Mouse (Mus musculus): ENCODE results near the gene Senp3. TPM values are rescaled to one million over a fixed set of nuclear protein-coding genes. Genes with fewer than 3 reads are reported as not detected.
"Not testable (repeated sequence)": the region's sequence is repeated elsewhere in the genome, so short reads cannot be mapped to it uniquely, and the experiment has no call there.

Gene Senp3
- polyA plus RNA-seq, 1 experiment from 2014 or later, result 149 TPM

- H3K27me3 ChIP-seq (ENCODE audit: low read depth, poor library complexity, severe bottlenecking), result no peaks in the 10 kb centered on the region
- peak; percentile 33 for DNase-seq (ENCODE audit: low spot score)
- peak overlapping the region; percentile 79 for H3K27ac ChIP-seq
- peaks cover 92% of the 10 kb centered on the region for H3K36me3 ChIP-seq
- H3K4me3 ChIP-seq, result peak overlapping the region; percentile 26; the same call in 1 of the 2 replicates
- H3K4me1 ChIP-seq, result peaks cover 35% of the 10 kb centered on the region
- H3K9me3 ChIP-seq (replicated peaks), result no peaks in the 10 kb centered on the region
- 41% methylated on average over 9 of the region's 9 CpGs for WGBS
Measured at GRCm38 (mm10) chr11:69654760-69655159, 27.1 kb downstream of the Senp3 start.

- Histone ChIP-seq H3K4me3 (no peak overlapping the region), H3K36me3 (peaks cover 94% of the 10 kb centered on the region), H3K9me3 (replicated peaks) (no peaks in the 10 kb centered on the region), H3K27me3 (ENCODE audit: low read depth, poor library complexity, severe bottlenecking) (no peaks in the 10 kb centered on the region), H3K27ac (no peak overlapping the region), H3K4me1 (peaks cover 35% of the 10 kb centered on the region)
- DNase-seq (ENCODE audit: low spot score), result no peak
- WGBS, result 83% methylated on average over 5 of the region's 5 CpGs
Measured at GRCm38 (mm10) chr11:69653399-69653798, 28.5 kb downstream of the Senp3 start.

GRCm38 (mm10) chr11:69645860-69646259, 36.0 kb downstream of the Senp3 start:
- Histone ChIP-seq H3K27me3 (ENCODE audit: low read depth, poor library complexity, severe bottlenecking) (no peaks in the 10 kb centered on the region), H3K4me1 (no peaks in the 10 kb centered on the region), H3K27ac (no peak overlapping the region), H3K4me3 (no peak overlapping the region), H3K9me3 (replicated peaks) (no peaks in the 10 kb centered on the region), H3K36me3 (peaks cover 98% of the 10 kb centered on the region)
- DNase-seq (ENCODE audit: low spot score), result no peak
- WGBS, result 95% methylated on average over 5 of the region's 5 CpGs

- Histone ChIP-seq H3K36me3 (peaks cover 55% of the 10 kb centered on the region), H3K27ac (no peak overlapping the region), H3K9me3 (replicated peaks) (no peaks in the 10 kb centered on the region), H3K27me3 (ENCODE audit: low read depth, poor library complexity, severe bottlenecking) (no peaks in the 10 kb centered on the region), H3K4me1 (peaks cover 27% of the 10 kb centered on the region), H3K4me3 (no peak overlapping the region)
- 98% methylated on average over 3 of the region's 3 CpGs for WGBS
- DNase-seq (ENCODE audit: low spot score), result no peak
Measured at GRCm38 (mm10) chr11:69635471-69635870, 46.4 kb downstream of the Senp3 start.

GRCm38 (mm10) chr11:69633128-69633866, 48.6 kb downstream of the Senp3 start:
- H3K4me3 ChIP-seq, result peak overlapping the region; percentile 100
- WGBS, result under 1% methylated on average over 50 of the region's 50 CpGs
- H3K27ac ChIP-seq, result peak overlapping the region; percentile 99
- H3K36me3 ChIP-seq, result peaks cover 33% of the 10 kb centered on the region
- no peak for DNase-seq (ENCODE audit: low spot score)
- peaks cover 27% of the 10 kb centered on the region for H3K4me1 ChIP-seq
- H3K9me3 ChIP-seq (replicated peaks), result no peaks in the 10 kb centered on the region
- H3K27me3 ChIP-seq (ENCODE audit: low read depth, poor library complexity, severe bottlenecking), result no peaks in the 10 kb centered on the region

GRCm38 (mm10) chr11:69632284-69633089, 49.4 kb downstream of the Senp3 start, which contains the start of gene Fxr2:
Fxr2 (plus strand) TSS chr11:69632990.
- Histone ChIP-seq H3K4me3 (peak within 1 kb of the TSS; percentile 100), H3K27ac (peak within 1 kb of the TSS; percentile 99), H3K36me3 (peaks cover 25% of the 10 kb centered on the region), H3K4me1 (peaks cover 27% of the 10 kb centered on the region), H3K27me3 (ENCODE audit: low read depth, poor library complexity, severe bottlenecking) (no peaks in the 10 kb centered on the region), H3K9me3 (replicated peaks) (no peaks in the 10 kb centered on the region)
- 0% methylated on average over 55 of the region's 56 CpGs for WGBS
- peak; percentile 99 for DNase-seq (ENCODE audit: low spot score)

GRCm38 (mm10) chr11:69629802-69630201, 52.1 kb downstream of the Senp3 start:
- no peak for DNase-seq (ENCODE audit: low spot score)
- Histone ChIP-seq H3K27me3 (ENCODE audit: low read depth, poor library complexity, severe bottlenecking) (no peaks in the 10 kb centered on the region), H3K4me3 (no peak overlapping the region), H3K27ac (no peak overlapping the region), H3K9me3 (replicated peaks) (no peaks in the 10 kb centered on the region), H3K4me1 (peaks cover 19% of the 10 kb centered on the region), H3K36me3 (0 out of 2 replicates have a peak, but pooled peaks cover 2% of the 10 kb centered on the region)
- 74% methylated on average over 1 of the region's 1 CpGs for WGBS

- H3K4me3 ChIP-seq, result no peak overlapping the region
- peak; percentile 88 for DNase-seq (ENCODE audit: low spot score)
- H3K4me1 ChIP-seq, result peaks cover 7% of the 10 kb centered on the region; the same call in 1 of the 2 replicates
- no peaks in the 10 kb centered on the region for H3K9me3 ChIP-seq (replicated peaks)
- no peak overlapping the region for H3K27ac ChIP-seq
- H3K27me3 ChIP-seq (ENCODE audit: low read depth, poor library complexity, severe bottlenecking), result no peaks in the 10 kb centered on the region
- no peaks in the 10 kb centered on the region for H3K36me3 ChIP-seq
- WGBS, result 37% methylated on average over 6 of the region's 6 CpGs
Measured at GRCm38 (mm10) chr11:69628286-69628685, 53.6 kb downstream of the Senp3 start.

- not testable (repeated sequence) for H3K4me3 ChIP-seq
Measured at GRCm38 (mm10) chr11:69624339-69624738, 57.5 kb downstream of the Senp3 start.

More at GRCm38 (mm10) chr11:69624339-69624738, 57.5 kb downstream of the Senp3 start:
- not testable (repeated sequence) for DNase-seq (ENCODE audit: low spot score); H3K27ac ChIP-seq; H3K27me3 ChIP-seq (ENCODE audit: low read depth, poor library complexity, severe bottlenecking); H3K36me3 ChIP-seq; H3K9me3 ChIP-seq (replicated peaks)
- 75% methylated on average over 2 of the region's 2 CpGs for WGBS
- peaks cover 17% of the 10 kb centered on the region for H3K4me1 ChIP-seq

MicroRNAs within 50 kb of the gene (microRNA counts, 519-probe panel; counts per million panel counts)
- microRNA mmu-miR-1934, result 684 counts per million, percentile 72 among the panel's probes with 10 or more counts
- 684 counts per million, percentile 72 among the panel's probes with 10 or more counts for microRNA mmu-miR-467f

Small RNAs within 50 kb of the gene (microRNA-seq; reads per million reads assigned to microRNA genes)
- gene Mir1934, result 5.9 reads per million, percentile 10 among the genes with 10 or more reads in this experiment
- not detected for gene Mir467f

Other genes with a start within 250 kb of the Senp3 start
- gene Dnah2, start 133.0 kb downstream of the Senp3 start, polyA plus RNA-seq (2016; fragmentation: Nextera tagmentation; extraction: Ambion mirVana), result 1.0 and 1.3 TPM in 2 replicates
- gene Efnb3, start 121.9 kb downstream of the Senp3 start, polyA plus RNA-seq (2016; fragmentation: Nextera tagmentation; extraction: Ambion mirVana), result 44.2 and 55.2 TPM in 2 replicates
- 52.3 and 52.8 TPM in 2 replicates for gene Wrap53, start 101.8 kb downstream of the Senp3 start, polyA plus RNA-seq (2016; fragmentation: Nextera tagmentation; extraction: Ambion mirVana)
- 243 and 267 TPM in 2 replicates for gene Trp53, start 101.7 kb downstream of the Senp3 start, polyA plus RNA-seq (2016; fragmentation: Nextera tagmentation; extraction: Ambion mirVana)
- gene Atp1b2, start 76.1 kb downstream of the Senp3 start, polyA plus RNA-seq (2016; fragmentation: Nextera tagmentation; extraction: Ambion mirVana), result 1.5 TPM in 2 replicates
- not detected in 2 replicates for gene Shbg, start 64.2 kb downstream of the Senp3 start, polyA plus RNA-seq (2016; fragmentation: Nextera tagmentation; extraction: Ambion mirVana)
- 9.1 and 13.7 TPM in 2 replicates for gene Sat2, start 60.1 kb downstream of the Senp3 start, polyA plus RNA-seq (2016; fragmentation: Nextera tagmentation; extraction: Ambion mirVana)
- 45.4 and 48.1 TPM in 2 replicates for gene Fxr2, start 49.1 kb downstream of the Senp3 start, polyA plus RNA-seq (2016; fragmentation: Nextera tagmentation; extraction: Ambion mirVana)
- 0.16 TPM in 1 of 2 replicates, not detected in the other for gene Sox15, start 26.8 kb downstream of the Senp3 start, polyA plus RNA-seq (2016; fragmentation: Nextera tagmentation; extraction: Ambion mirVana)
- 66.8 and 74.2 TPM in 2 replicates for gene Mpdu1, start 19.4 kb downstream of the Senp3 start, polyA plus RNA-seq (2016; fragmentation: Nextera tagmentation; extraction: Ambion mirVana)
- 3.5 and 3.6 TPM in 2 replicates for gene Cd68, start 15.9 kb downstream of the Senp3 start, polyA plus RNA-seq (2016; fragmentation: Nextera tagmentation; extraction: Ambion mirVana)
- 678 and 791 TPM in 2 replicates for gene Eif4a1, start 9.7 kb downstream of the Senp3 start, polyA plus RNA-seq (2016; fragmentation: Nextera tagmentation; extraction: Ambion mirVana)
- gene Tnfsf13, start 3.7 kb upstream of the Senp3 start, polyA plus RNA-seq (2016; fragmentation: Nextera tagmentation; extraction: Ambion mirVana), result 0.20 and 0.45 TPM in 2 replicates
- 3.0 and 4.2 TPM in 2 replicates for gene Tnfsf12, start 13.8 kb upstream of the Senp3 start, polyA plus RNA-seq (2016; fragmentation: Nextera tagmentation; extraction: Ambion mirVana)
- gene Tnfsfm13, start 14.0 kb upstream of the Senp3 start, polyA plus RNA-seq (2016; fragmentation: Nextera tagmentation; extraction: Ambion mirVana), result 0.53 and 0.73 TPM in 2 replicates
- gene Polr2a, start 76.6 kb upstream of the Senp3 start, polyA plus RNA-seq (2016; fragmentation: Nextera tagmentation; extraction: Ambion mirVana), result 41.8 and 47.0 TPM in 2 replicates
- gene Slc35g3, start 79.9 kb upstream of the Senp3 start, polyA plus RNA-seq (2016; fragmentation: Nextera tagmentation; extraction: Ambion mirVana), result 0.09 and 0.10 TPM in 2 replicates
- 0.25 and 0.59 TPM in 2 replicates for gene Zbtb4, start 83.8 kb upstream of the Senp3 start, polyA plus RNA-seq (2016; fragmentation: Nextera tagmentation; extraction: Ambion mirVana)
- gene Chrnb1, start 113.9 kb upstream of the Senp3 start, polyA plus RNA-seq (2016; fragmentation: Nextera tagmentation; extraction: Ambion mirVana), result 0.87 and 2.5 TPM in 2 replicates
- 0.40 and 0.55 TPM in 2 replicates for gene Fgf11, start 119.8 kb upstream of the Senp3 start, polyA plus RNA-seq (2016; fragmentation: Nextera tagmentation; extraction: Ambion mirVana)
- 1.4 and 1.5 TPM in 2 replicates for gene Tmem102, start 123.5 kb upstream of the Senp3 start, polyA plus RNA-seq (2016; fragmentation: Nextera tagmentation; extraction: Ambion mirVana)
- not detected in 2 replicates for gene Gm39566, start 133.2 kb upstream of the Senp3 start, polyA plus RNA-seq (2016; fragmentation: Nextera tagmentation; extraction: Ambion mirVana)
- not detected in 2 replicates for gene Spem2, start 136.4 kb upstream of the Senp3 start, polyA plus RNA-seq (2016; fragmentation: Nextera tagmentation; extraction: Ambion mirVana)
- not detected in 2 replicates for gene Spem1, start 140.1 kb upstream of the Senp3 start, polyA plus RNA-seq (2016; fragmentation: Nextera tagmentation; extraction: Ambion mirVana)
- gene Nlgn2, start 155.7 kb upstream of the Senp3 start, polyA plus RNA-seq (2016; fragmentation: Nextera tagmentation; extraction: Ambion mirVana), result 2.2 and 3.5 TPM in 2 replicates
- 269 and 280 TPM in 2 replicates for gene Tmem256, start 156.4 kb upstream of the Senp3 start, polyA plus RNA-seq (2016; fragmentation: Nextera tagmentation; extraction: Ambion mirVana)
- gene Plscr3, start 164.3 kb upstream of the Senp3 start, polyA plus RNA-seq (2016; fragmentation: Nextera tagmentation; extraction: Ambion mirVana), result 96.7 and 117 TPM in 2 replicates
- gene Tnk1, start 176.6 kb upstream of the Senp3 start, polyA plus RNA-seq (2016; fragmentation: Nextera tagmentation; extraction: Ambion mirVana), result 1.1 TPM in 2 replicates
- not detected in 2 replicates for gene Tmem95, start 195.9 kb upstream of the Senp3 start, polyA plus RNA-seq (2016; fragmentation: Nextera tagmentation; extraction: Ambion mirVana)
- 6.1 and 6.4 TPM in 2 replicates for gene Kctd11, start 199.3 kb upstream of the Senp3 start, polyA plus RNA-seq (2016; fragmentation: Nextera tagmentation; extraction: Ambion mirVana)
- 0.93 and 1.7 TPM in 2 replicates for gene Acap1, start 213.5 kb upstream of the Senp3 start, polyA plus RNA-seq (2016; fragmentation: Nextera tagmentation; extraction: Ambion mirVana)
- gene 2810408A11Rik, start 218.9 kb upstream of the Senp3 start, polyA plus RNA-seq (2016; fragmentation: Nextera tagmentation; extraction: Ambion mirVana), result 20.2 and 25.8 TPM in 2 replicates
- gene Neurl4, start 219.0 kb upstream of the Senp3 start, polyA plus RNA-seq (2016; fragmentation: Nextera tagmentation; extraction: Ambion mirVana), result 12.6 and 13.3 TPM in 2 replicates
- gene Gps2, start 231.8 kb upstream of the Senp3 start, polyA plus RNA-seq (2016; fragmentation: Nextera tagmentation; extraction: Ambion mirVana), result 77.7 and 91.6 TPM in 2 replicates
- gene Eif5a, start 239.9 kb upstream of the Senp3 start, polyA plus RNA-seq (2016; fragmentation: Nextera tagmentation; extraction: Ambion mirVana), result 3,029 and 3,766 TPM in 2 replicates